Mouse (Mus musculus): ENCODE data around the gene Gm49384.

Gm49384 gene

DNA sequence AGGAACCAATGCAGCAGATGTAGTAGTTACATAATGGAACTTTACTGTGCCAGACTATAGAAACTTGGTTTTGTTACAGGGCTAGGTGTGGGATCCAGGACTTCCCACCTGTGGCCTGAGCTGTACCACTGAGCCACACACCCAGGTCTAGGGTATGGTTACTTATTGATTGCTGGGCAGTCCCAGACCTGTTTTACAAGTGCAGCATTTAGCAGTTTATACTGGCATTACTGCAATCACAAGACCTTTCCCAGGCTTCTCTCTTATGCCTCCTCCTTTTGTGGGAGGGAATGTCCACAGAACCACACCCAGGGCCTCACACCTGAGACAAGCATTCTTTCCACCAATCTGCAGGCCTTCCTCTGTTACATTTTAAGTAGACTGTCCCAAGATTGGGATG, 5.1 kb downstream of the Gm49384 start:
- no peak for DNase-seq

DNA sequence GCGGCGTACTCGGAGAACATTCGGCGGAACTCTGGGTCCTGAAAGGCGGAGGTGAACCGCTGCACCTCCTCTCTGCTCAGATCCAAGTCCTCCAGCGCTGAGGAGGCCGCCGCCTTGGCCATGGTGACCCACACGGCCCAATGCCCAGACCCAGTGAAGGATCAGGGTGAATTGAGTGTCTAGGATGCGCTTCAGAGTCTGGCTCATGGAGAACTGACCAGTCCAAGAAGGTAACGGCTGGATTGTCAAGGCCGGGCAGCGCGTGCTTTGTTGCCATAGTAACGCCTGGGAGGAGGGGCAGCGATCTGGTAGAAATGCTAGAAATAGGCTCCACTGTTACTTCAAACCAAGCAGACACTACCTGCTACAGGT, 5.9 kb downstream of the Gm49384 start, which contains the start of gene Dnaaf2:
Gene Dnaaf2, minus strand, starts transcription at position 266 of the 372 bp plus-strand sequence.
- no peak for DNase-seq

GRCm38 (mm10) chr12:69197378-69198163, 6.5 kb downstream of the Gm49384 start:
- DNase-seq, result peak; percentile 67

GRCm38 (mm10) chr12:69196444-69197377, 7.4 kb downstream of the Gm49384 start, which contains the start of gene Gm49383:
Gm49383 (minus strand) TSS chr12:69197104.
- DNase-seq, result peak; percentile 76

DNA sequence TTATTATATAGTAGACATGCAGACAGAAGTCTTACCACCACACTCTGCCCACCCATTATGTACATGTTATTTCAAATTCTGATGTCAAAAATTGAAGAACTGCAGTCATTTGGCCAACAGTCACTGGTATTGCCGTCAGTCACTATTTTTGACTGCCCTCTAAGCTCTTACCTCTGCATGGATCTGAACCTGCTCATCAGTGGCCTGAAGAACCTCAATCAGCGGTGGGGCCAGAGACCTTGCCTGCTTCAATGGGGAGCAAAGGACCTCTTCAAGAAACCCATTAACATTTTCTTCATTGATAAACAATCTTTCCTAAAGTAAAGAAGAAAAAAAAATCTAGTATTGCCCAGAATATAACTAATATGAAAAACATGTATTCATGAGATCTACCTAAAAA, 11.4 kb downstream of the Gm49384 start:
- DNase-seq, result no peak

- DNase-seq, result no peak
Measured at GRCm38 (mm10) chr12:69191396-69191795, 12.7 kb downstream of the Gm49384 start.

DNA sequence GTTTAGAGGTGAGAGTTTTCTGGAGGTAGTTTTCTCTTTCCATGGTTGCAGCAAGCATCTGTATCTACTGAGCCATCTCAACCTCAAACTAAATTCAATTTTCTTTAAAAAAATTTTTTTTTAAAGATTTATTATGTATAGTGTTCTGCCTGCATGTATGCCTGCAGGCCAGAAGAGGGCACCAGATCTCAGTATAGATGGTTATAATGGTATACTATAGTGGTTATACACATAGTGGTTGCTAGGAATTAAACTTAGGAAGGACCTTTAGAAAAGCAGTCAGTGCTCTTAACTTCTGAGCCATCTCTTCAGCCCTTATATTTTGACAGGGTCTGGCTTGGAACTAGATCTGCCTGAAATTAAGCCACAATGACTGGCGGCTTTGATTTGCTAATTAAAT, 13.5 kb downstream of the Gm49384 start:
- DNase-seq, result no peak

DNA sequence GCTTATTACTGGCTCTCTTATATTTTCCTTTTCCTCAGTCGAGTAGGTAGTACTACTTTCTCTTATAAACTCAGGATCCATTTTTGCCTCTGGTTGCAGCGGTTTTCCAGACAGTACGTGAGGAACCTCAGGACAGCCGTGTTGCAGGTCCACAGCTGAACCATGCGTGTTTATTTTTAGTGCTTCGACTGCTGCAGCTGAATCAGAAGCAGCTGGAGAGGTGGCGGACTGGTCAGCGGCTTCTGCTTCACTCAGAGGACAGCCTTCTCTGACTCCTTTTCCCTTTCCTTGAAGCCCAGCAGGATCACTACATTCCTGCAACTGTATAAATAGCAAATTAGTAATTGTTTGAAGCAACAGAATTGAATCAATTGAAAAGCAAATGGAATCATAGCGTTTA, 14.0 kb downstream of the Gm49384 start:
- no peak for DNase-seq

GRCm38 (mm10) chr12:69186811-69187471, 17.1 kb downstream of the Gm49384 start:
- DNase-seq, result no peak

DNA sequence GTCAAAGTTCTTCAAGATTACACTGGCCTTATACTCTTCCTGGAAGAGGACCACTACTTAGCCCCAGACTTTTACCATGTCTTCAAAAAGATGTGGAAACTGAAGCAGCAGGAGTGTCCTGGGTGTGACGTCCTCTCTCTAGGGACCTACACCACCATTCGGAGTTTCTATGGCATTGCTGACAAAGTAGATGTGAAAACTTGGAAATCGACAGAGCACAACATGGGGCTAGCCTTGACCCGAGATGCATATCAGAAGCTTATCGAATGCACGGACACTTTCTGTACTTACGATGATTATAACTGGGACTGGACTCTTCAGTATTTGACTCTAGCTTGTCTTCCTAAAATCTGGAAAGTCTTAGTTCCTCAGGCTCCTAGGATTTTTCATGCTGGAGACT, 18.7 kb downstream of the Gm49384 start:
- no peak for DNase-seq

- no peak for DNase-seq
Measured at GRCm38 (mm10) chr12:69184342-69185295, 19.4 kb downstream of the Gm49384 start.

- peak; percentile 98 for DNase-seq
Measured at GRCm38 (mm10) chr12:69183583-69184308, 20.3 kb downstream of the Gm49384 start, which contains the start of the genes Rpl36al and Mgat2. Rpl36al (minus strand) TSS chr12:69184083. Mgat2 (plus strand) TSS chr12:69184157.

- no peak for DNase-seq
Measured at GRCm38 (mm10) chr12:69181800-69182199, 22.3 kb downstream of the Gm49384 start.

- DNase-seq, result no peak
Measured at GRCm38 (mm10) chr12:69179371-69179770, 24.7 kb downstream of the Gm49384 start.

DNA sequence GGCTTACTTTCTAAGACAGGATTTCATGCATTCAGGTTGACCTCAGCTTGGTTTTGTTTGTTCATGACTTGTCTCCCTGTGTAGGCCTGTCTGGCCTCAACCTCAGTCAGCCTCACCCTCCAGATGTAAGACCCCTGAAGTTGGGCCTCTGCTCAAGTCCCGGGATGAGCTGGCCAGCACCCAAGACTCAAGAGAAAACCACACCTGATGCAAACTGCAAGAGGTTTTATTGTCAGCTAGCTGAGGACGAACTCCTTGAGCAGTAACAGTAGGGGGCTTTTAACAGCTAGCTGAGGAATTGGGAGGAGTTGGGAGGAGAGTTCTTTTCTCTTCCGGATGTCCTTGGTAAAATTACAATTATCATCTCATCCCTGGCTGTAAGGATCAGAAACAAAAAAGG, 26.5 kb downstream of the Gm49384 start:
- no peak for DNase-seq

DNA sequence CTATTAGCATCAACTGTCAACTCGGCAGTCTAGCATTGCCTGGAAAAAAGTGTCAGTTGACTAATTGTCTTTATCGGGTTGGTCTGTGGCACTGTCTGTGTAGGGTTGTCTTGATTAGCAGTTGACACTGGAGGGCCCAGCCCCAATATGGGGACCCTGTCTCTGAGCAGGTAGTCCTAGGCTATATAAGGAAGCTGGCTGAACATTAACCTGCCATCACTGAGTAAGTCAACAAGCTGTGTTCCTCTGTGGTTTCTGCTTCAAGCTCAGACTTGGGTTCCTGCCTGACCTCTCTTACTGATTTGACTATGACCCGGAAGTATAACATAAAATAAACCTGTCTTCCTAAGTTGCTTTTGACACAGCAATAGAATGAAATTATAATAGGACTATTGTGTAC, 28.1 kb downstream of the Gm49384 start:
- no peak for DNase-seq

GRCm38 (mm10) chr12:69171307-69171706, 32.8 kb downstream of the Gm49384 start:
- no peak for DNase-seq

DNA sequence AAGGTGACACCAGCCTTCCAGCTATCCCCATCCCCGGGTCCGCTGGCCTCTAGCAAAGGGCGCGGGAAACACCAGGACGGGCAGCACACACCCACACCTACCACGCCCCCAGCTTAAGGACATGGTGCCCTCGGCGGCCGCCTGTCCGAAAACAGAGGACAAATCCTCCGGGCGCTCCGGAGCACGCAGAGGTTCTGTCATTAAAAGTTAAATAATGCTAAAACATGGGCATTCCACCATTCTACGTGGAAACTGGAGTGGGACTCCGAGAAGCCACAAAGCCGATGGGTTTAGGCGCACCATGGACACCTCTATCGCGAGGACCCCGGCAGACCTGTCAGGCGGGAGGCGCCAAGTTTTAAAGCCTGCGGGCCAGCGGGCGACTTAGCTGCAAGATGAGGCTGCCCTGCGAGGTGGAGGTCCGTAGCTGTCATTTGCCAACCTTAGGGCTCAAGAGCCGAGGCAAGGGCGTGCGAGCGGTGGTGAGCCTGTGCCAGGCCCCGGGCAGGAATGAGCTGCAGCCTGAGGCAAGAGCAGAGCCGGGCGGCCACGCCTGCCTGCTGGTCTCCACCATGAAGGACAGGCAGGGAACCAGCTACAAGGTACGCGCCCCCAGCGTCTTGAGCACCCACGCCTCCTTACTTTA, 35.5 kb downstream of the Gm49384 start, which contains the start of gene Lrr1:
Gene Lrr1, plus strand, starts transcription at position 354 of the 646 bp plus-strand sequence.
- peak; percentile 86 for DNase-seq

- no peak for DNase-seq
Measured at GRCm38 (mm10) chr12:69167656-69168460, 36.2 kb downstream of the Gm49384 start.
